Mouse (Mus musculus) intestine, postnatal 0 days (tissue): ENCODE measurements around the gene Inha. TPM values are rescaled to one million over a fixed set of nuclear protein-coding genes. Genes with fewer than 3 reads are reported as not detected.
A peak's percentile ranks its signal among the peaks of the same experiment; 100 is the strongest.

ENCODE experiments used
- ATAC-seq: fragments of 200-750 bp; cut with Nextera tagmentation; 2 replicates; pipeline ENCODE4 v1.8.0; 2017; ENCODE audit warnings: mild to moderate bottlenecking, moderate TSS enrichment, moderate library complexity
- H3K27ac ChIP-seq: fragments of 300-500 bp; sonication (generic); 2 replicates; pipeline ENCODE4 v1.5.1; 2014; ENCODE audit warnings: mild to moderate bottlenecking, low read depth, low read length, moderate library complexity
- H3K27me3 ChIP-seq: fragments of 300-500 bp; sonication (generic); replicated peaks from 2 replicates; pipeline ENCODE4 v1.6.1; 2014; ENCODE audit warnings: low read length, mixed read lengths; ENCODE audit not compliant: control insufficient read depth, insufficient read depth
- H3K36me3 ChIP-seq: fragments of 300-500 bp; sonication (generic); 2 replicates; pipeline ENCODE4 v1.6.1; 2014; ENCODE audit warnings: mild to moderate bottlenecking, moderate library complexity; ENCODE audit not compliant: control insufficient read depth, insufficient read depth
- H3K4me1 ChIP-seq: fragments of 300-500 bp; sonication (generic); replicated peaks from 2 replicates; pipeline ENCODE4 v1.6.1; 2014; ENCODE audit warnings: antibody characterized with exemption, low read length, mixed read lengths; ENCODE audit not compliant: control insufficient read depth, insufficient read depth
- H3K4me2 ChIP-seq: fragments of 300-500 bp; sonication (generic); replicated peaks from 2 replicates; pipeline ENCODE4 v1.6.1; 2014; ENCODE audit warnings: low read depth, mild to moderate bottlenecking, moderate library complexity
- H3K4me3 ChIP-seq: fragments of 300-500 bp; sonication (generic); 2 replicates; pipeline ENCODE4 v1.5.1; 2014; ENCODE audit warnings: low read depth, low read length
- H3K9ac ChIP-seq: fragments of 300-500 bp; sonication (generic); 2 replicates; pipeline ENCODE4 v1.6.1; 2014; ENCODE audit warnings: mild to moderate bottlenecking, low read depth, low read length
- H3K9me3 ChIP-seq: fragments of 300-500 bp; sonication (generic); 2 replicates; pipeline ENCODE4 v1.6.1; 2016; ENCODE audit warnings: mixed run types; ENCODE audit not compliant: control insufficient read depth
- CTCF ChIP-seq: sonication (generic); IDR thresholded peaks from 2 replicates; pipeline ENCODE4 v1.5.1; 2016; ENCODE audit warnings: low read depth, mild to moderate bottlenecking, control low read depth, antibody characterized with exemption, moderate library complexity
- WGBS: fragments of 180-500 bp; shearing (Covaris S2); extraction: QIAGEN DNeasy Blood & Tissue Kit; methylation state at CpG from one replicate; pipeline ENCODE4 v1.1.7; 2014; 5-methylcytosine and 5-hydroxymethylcytosine counted together
- polyA plus RNA-seq: library from polyadenylated mRNA; unstranded; fragments of >200 nt; fragmentation: Nextera tagmentation; extraction: Ambion mirVana; gene quantifications from 2 replicates; pipeline ENCODE4 v1.2.1, GENCODE M21; 2015

Inha gene
- polyA plus RNA-seq, 1 experiment from 2014 or later: 3.2 TPM

DNA sequence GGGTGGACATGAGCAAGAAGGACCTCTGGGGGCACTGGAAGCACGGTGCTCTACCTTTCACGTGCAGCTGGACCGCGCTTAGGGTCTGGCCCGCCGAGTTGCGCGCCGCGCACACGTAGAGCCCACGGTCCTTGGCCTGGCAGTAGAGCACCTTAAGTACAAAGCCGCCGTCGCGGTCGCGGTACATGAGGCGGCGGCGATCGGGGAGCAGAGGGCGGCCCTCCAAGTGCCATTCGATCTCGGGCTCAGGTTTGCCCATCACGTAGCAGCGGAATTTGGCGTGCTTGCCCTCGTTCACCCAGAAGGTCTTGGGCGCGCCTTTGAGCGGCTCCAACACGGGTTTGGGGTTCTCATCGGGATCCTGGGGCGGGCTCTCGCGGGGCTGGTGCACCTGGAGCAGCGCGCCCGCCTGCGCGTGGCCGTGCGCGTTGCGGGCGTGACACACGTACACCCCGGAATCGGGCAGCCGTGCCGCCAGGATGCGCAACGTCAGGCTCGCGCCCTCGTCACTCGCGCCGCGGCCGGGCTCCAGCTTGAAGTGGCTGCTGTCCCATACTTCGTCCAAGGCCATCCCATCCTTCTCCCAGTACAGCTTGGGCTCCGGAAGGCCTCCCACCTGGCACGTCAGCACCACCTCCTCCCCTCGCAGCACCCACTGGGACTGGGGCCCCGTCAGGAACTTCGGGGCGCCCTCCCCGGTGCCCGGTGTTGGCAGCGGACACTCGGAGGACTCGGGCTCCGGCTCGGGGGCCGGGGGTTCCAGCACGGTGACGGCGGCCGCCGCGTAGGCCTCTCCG lies 1.5 kb upstream of the Inha start:
- Histone ChIP-seq H3K4me2 (peak overlapping the region; percentile 98), H3K27me3 (no peaks in the 10 kb centered on the region), H3K9ac (peak overlapping the region; percentile 91), H3K4me1 (no peaks in the 10 kb centered on the region; the same call in 1 of the 2 replicates), H3K36me3 (peaks cover 29% of the 10 kb centered on the region; the same call in 1 of the 2 replicates), H3K4me3 (peak overlapping the region; percentile 78), H3K9me3 (no peaks in the 10 kb centered on the region), H3K27ac (peak overlapping the region; percentile 90)
- no peak for TF ChIP-seq CTCF
- under 1% methylated on average over 80 of the region's 84 CpGs for WGBS
- peak; percentile 69 for ATAC-seq

DNA sequence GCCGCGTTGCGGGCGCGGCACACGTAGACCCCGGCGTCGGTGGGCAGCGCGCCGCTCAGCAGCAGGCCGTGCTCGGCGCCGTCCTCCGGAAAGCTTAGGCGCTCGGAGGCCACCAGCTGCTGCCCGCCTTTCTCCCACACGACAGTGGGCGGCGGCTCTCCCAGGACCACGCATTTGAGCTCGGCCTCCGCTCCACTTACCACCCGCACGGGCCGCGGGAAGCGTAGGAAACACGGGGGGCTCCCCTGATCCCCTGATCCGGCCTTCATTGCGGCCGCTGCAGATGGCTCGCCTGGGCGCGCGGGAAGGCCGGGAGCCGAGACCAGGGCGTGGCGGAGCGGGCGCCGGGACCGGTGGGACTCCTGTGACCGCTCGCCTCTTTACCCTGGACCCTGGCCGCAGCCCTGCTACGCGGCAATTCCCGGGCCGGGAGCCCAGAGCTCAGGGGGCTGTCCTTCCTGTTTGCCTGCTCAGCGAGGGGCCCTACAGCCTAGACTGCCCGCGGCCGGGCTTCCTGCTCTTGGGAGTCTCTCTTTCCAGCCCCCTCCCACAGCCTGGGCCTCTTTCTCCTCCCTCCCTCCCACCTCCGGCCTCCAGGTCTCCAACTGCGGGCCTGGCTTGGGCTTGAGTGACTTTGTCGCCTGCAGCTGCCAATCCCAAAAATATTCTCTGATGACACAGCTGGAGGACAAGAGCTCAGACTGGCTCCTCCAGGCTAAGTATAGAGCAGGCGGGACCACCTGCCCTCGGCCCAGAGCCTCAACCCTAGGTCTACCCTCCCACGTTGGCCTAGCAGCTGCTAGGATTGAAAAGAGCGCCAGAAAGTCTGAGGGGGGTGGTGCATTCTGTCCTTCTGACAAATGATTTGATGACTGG lies 683 bp upstream of the Inha start, which contains the start of gene Obsl1:
Gene Obsl1, minus strand, starts transcription at position 497 of the 876 bp plus-strand sequence.
- H3K4me2 ChIP-seq: peak within 1 kb of the TSS; percentile 98
- H3K4me1 ChIP-seq: no peaks in the 10 kb centered on the region; the same call in 1 of the 2 replicates
- peak within 1 kb of the TSS; percentile 78 for H3K4me3 ChIP-seq
- peak; percentile 57; the same call in 1 of the 2 replicates for ATAC-seq
- no peak for TF ChIP-seq CTCF
- no peaks in the 10 kb centered on the region for H3K27me3 ChIP-seq
- peaks cover 24% of the 10 kb centered on the region; the same call in 1 of the 2 replicates for H3K36me3 ChIP-seq
- peak within 1 kb of the TSS; percentile 90 for H3K27ac ChIP-seq
- no peaks in the 10 kb centered on the region for H3K9me3 ChIP-seq
- peak within 1 kb of the TSS; percentile 91 for H3K9ac ChIP-seq
- under 1% methylated on average over 61 of the region's 65 CpGs for WGBS

DNA sequence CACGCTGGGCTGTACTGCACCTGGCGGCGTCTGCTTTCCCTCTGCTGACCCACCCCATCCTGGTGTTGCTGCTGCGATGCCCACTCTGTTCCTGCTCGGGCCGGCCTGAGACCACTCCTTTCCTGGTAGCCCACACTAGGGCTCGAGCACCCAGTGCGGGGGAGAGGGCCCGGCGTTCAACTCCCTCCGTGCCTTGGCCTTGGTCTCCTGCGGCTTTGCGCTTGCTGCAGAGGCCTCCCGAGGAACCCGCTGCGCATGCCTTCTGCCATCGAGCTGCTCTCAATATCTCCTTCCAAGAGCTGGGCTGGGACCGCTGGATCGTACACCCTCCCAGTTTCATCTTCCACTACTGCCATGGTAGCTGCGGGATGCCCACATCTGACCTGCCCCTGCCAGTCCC lies 2.7 kb downstream of the Inha start:
- Histone ChIP-seq H3K4me1 (no peaks in the 10 kb centered on the region; the same call in 1 of the 2 replicates), H3K27me3 (no peaks in the 10 kb centered on the region), H3K27ac (no peak overlapping the region), H3K9ac (no peak overlapping the region), H3K9me3 (no peaks in the 10 kb centered on the region), H3K4me3 (no peak overlapping the region), H3K4me2 (no peak overlapping the region), H3K36me3 (no peaks in the 10 kb centered on the region)
- WGBS: 57% methylated on average over 20 of the region's 20 CpGs
- no peak for ATAC-seq
- no peak for TF ChIP-seq CTCF

DNA sequence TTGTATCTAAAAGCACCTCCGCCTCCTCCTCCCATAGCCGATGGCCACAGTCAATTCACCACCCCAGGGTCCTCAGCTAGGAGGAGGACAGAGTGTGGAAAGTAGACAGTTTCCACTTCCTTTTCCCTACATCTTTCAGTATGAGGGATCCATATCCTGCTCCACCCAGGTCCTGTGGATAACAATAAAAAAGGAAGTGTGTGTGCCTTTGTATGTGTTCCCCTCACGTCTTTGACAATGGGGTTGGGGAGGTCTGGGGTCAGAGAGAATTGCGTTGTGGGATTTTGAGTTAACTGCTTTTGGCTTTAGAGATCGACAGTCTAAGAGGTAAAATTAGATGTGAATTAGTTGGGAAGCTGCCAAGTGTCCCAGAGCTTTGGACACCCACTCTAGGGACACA lies 3.3 kb downstream of the Inha start:
- Histone ChIP-seq H3K27ac (no peak overlapping the region), H3K27me3 (no peaks in the 10 kb centered on the region), H3K4me2 (no peak overlapping the region), H3K4me1 (no peaks in the 10 kb centered on the region), H3K9me3 (no peaks in the 10 kb centered on the region), H3K36me3 (no peaks in the 10 kb centered on the region), H3K4me3 (no peak overlapping the region), H3K9ac (no peak overlapping the region)
- TF ChIP-seq CTCF: no peak
- WGBS: 66% methylated on average over 5 of the region's 5 CpGs
- ATAC-seq: no peak

DNA sequence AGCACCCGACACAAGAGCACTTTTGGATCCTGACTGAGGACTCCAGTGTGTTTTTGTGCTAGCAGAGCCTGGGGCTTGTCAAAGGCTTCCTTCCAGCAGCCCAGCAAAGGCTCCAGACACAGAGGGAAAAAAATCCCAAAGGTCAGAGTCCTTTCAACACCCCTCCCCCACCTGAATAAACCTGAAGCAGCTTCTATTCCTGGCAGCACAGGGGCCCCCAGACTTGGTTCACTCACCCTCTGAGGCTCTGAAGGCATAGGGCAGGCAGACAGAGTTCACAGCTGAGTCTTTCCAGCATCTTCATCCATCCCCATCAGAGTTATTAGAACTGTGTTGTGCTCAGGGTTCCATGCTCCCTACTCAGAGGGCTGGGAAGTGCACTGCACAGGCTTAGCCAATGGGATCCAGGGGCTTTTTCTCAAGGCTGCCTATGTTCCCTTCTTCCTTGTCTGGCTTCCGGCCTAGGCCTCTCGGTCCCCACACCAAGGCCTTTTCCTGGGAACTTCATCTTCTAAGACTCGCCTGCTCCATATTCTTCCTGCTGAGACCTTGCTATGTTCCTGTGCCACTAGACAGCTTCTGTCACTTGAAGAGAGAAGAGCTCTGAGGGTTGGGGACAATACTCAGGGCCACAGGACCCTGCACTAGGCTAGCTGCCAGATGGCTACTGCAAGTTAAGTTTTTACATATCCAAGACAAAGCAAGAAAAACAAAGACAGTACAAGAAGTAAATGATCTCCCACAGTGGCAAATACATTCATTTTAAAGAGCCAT lies 4.7 kb downstream of the Inha start:
- no peaks in the 10 kb centered on the region for H3K4me1 ChIP-seq
- 35% methylated on average over 4 of the region's 4 CpGs for WGBS
- TF ChIP-seq CTCF: no peak
- H3K27me3 ChIP-seq: no peaks in the 10 kb centered on the region
- peak overlapping the region; percentile 54; the same call in 1 of the 2 replicates for H3K27ac ChIP-seq
- H3K9ac ChIP-seq: no peak overlapping the region
- no peak overlapping the region for H3K4me2 ChIP-seq
- no peak overlapping the region for H3K4me3 ChIP-seq
- peak; percentile 54 for ATAC-seq
- no peaks in the 10 kb centered on the region for H3K36me3 ChIP-seq
- no peaks in the 10 kb centered on the region for H3K9me3 ChIP-seq

DNA sequence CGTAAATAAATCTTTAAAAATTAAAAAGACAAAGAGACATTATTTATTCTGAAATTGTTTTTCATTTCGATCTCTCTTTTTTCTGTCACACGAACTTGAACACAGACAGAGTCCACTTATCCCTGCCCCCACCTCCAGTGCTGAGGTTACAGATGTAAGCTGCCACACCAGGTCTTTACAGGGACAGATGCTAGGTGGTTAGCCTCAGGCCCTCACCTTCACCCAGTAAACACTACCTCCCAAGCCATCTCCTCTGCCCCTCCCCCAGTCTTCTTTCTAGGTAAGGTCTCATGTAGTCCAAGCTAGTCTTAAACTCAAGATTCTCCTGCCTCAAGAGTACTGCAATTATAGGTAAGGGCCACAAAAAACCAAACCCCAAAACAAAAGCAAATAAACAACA lies 5.7 kb downstream of the Inha start:
- 90% methylated on average over 3 of the region's 3 CpGs for WGBS
- no peak for ATAC-seq

More for the DNA sequence above, 5.7 kb downstream of the Inha start:
- no peak for TF ChIP-seq CTCF
- Histone ChIP-seq H3K36me3 (no peaks in the 10 kb centered on the region), H3K4me1 (no peaks in the 10 kb centered on the region), H3K27me3 (no peaks in the 10 kb centered on the region), H3K9ac (no peak overlapping the region), H3K4me3 (no peak overlapping the region), H3K9me3 (no peaks in the 10 kb centered on the region), H3K4me2 (no peak overlapping the region), H3K27ac (no peak overlapping the region)
